Mouse (Mus musculus): ENCODE measurements around the gene Layn.

- TF ChIP-seq POLR2A (IDR thresholded peaks at IDR 0.05; ENCODE audit: extremely low read depth, insufficient read depth, low read length) (no peak), CTCF (IDR thresholded peaks at IDR 0.05; ENCODE audit: extremely low read depth, insufficient read depth, low read length) (no peak)
These were observed 4.7 kb upstream of the Layn start for GRCm38 (mm10) chr9:51081614-51082013.

All from cortical plate, adult 2 months (tissue).